Mouse (Mus musculus) right cerebral cortex, postnatal 36 days (tissue): ENCODE measurements around the gene Olfr67.
"Not testable (repeated sequence)": the region's sequence is repeated elsewhere in the genome, so short reads cannot be mapped to it uniquely, and the experiment has no call there.

ENCODE experiments used
- DNase-seq, 2 experiments: peaks; one replicate each; pipeline ENCODE4 v3.0.0; 2022; ENCODE audit warnings: low spot score in 2 of 2, mixed read lengths in 1 of 2

The Olfr67 gene

DNA sequence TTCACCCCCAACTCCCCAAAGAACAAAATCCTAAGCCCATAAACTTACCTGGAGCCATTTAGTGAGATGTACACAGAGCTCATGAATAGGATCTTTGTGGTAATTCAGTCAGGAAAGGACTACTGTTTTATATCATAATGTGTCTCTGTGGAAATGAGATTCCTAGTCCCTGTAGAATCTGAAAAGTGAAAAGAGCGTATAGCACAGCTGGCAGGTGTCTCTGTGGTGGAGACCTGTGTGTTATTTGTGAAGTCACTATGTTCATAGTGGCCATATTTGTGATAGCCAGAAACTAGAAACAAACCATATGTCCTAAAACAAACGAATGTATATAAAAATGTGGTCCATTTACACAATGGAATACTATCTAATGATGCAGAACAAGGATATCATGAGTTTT is 20.1 kb downstream of the Olfr67 start, which contains the start of gene Olfr69:
TSS of gene Olfr69 (minus strand) at position 101 of the 400 bp plus-strand sequence.
- DNase-seq: no peak

DNA sequence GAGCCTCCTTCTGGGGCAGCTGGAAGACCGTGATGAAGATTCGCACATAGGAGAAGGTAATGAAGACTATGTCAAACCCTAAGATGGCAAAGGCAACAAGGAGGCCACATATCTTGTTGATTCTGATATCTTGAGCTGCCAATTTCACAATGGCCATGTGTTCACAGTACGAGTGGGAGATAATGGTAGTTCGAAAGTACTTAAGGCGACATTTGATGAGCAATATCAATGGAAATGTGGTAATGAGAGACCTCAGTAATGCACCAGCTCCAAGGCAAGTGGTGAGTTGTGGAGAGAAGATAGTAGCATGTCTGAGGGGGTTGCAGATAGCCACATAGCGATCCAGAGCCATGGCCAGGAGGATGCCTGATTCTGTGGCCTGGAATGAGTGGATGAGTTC is 23.9 kb downstream of the Olfr67 start:
- DNase-seq: not testable (repeated sequence)

DNA sequence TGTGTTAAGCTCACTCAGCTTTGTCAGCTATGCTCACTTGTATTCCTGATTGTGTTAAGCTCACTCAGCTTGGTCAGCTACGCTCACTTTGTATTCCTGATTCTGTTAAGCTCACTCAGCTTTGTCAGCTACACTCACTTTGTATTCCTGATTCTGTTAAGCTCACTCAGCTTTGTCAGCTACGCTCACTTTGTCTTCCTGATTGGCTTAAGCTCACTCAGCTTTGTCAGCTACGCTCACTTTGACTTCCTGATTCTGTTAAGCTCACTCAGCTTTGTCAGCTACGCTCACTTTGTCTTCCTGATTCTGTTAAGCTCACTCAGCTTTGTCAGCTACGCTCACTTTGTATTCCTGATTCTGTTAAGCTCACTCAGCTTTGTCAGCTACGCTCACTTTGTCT is 29.4 kb downstream of the Olfr67 start:
- DNase-seq: not testable (repeated sequence)

DNA sequence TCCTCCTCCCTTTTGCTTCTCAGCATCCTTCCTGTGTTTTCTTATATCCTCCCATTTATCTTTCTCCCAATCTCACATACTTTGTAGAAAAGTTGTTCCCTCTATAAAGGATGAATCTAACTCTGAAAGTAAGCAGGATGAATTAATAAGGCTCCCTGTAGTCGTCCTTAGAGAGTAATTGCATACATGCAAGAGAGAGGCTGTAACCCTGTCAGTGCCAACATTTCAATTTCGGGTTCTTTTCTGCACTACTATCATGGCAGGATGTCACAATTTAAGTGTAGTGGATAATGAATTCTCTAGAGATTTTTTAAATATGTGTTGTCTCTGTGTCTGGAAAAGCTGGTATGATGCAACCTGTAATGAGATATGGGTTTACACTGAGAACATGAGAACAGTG is 34.4 kb downstream of the Olfr67 start, which contains the start of gene Olfr630:
TSS of gene Olfr630 (minus strand) at position 101 of the 400 bp plus-strand sequence.
- no peak for DNase-seq

DNA sequence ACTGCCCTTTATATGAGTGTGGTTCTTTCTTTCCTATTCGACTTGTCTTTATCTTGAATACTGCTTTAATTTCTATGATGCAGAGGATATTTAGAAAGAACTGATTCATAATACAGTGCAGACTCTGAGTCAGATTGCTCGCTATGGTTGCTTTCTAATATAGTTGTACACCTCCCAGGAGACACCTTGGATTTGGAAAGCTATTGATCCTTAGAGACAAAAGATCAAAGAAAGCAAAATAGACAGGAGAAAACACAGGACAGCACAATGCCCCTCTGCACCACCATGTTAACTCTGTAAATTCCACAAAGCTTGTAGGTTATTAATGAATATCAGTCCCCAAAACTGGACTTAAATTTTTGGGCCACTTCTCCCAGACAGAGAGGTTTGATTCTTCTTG is 46.8 kb downstream of the Olfr67 start, which contains the start of gene Olfr629:
TSS of gene Olfr629 (minus strand) at position 101 of the 400 bp plus-strand sequence.
- no peak for DNase-seq
